Mouse (Mus musculus): Measurements from ENCODE around the gene Sgms1.

The Sgms1 gene

GRCm38 (mm10) chr19:32262805-32263572, 126.5 kb downstream of the Sgms1 start:
- no peak for DNase-seq

GRCm38 (mm10) chr19:32260869-32261688, 128.4 kb downstream of the Sgms1 start:
- DNase-seq = no peak

- no peak for DNase-seq
Measured at GRCm38 (mm10) chr19:32259830-32260229, 129.7 kb downstream of the Sgms1 start.

GRCm38 (mm10) chr19:32259048-32259447, 130.5 kb downstream of the Sgms1 start:
- DNase-seq = no peak

GRCm38 (mm10) chr19:32258146-32258545, 131.4 kb downstream of the Sgms1 start:
- no peak for DNase-seq

GRCm38 (mm10) chr19:32257616-32258015, 131.9 kb downstream of the Sgms1 start:
- DNase-seq = no peak

- no peak for DNase-seq
Measured at GRCm38 (mm10) chr19:32256706-32257415, 132.7 kb downstream of the Sgms1 start.

GRCm38 (mm10) chr19:32255429-32256185, 133.9 kb downstream of the Sgms1 start:
- DNase-seq = no peak

GRCm38 (mm10) chr19:32254739-32255344, 134.7 kb downstream of the Sgms1 start:
- DNase-seq = no peak

GRCm38 (mm10) chr19:32254204-32254603, 135.3 kb downstream of the Sgms1 start:
- no peak for DNase-seq

- no peak for DNase-seq
Measured at GRCm38 (mm10) chr19:32252987-32253386, 136.5 kb downstream of the Sgms1 start.

- no peak for DNase-seq
Measured at GRCm38 (mm10) chr19:32252451-32252850, 137.1 kb downstream of the Sgms1 start.

- DNase-seq = no peak
Measured at GRCm38 (mm10) chr19:32249181-32250130, 140.1 kb downstream of the Sgms1 start.

GRCm38 (mm10) chr19:32244881-32245280, 144.6 kb downstream of the Sgms1 start:
- DNase-seq = no peak

GRCm38 (mm10) chr19:32243246-32243645, 146.3 kb downstream of the Sgms1 start:
- no peak for DNase-seq

- no peak for DNase-seq
Measured at GRCm38 (mm10) chr19:32242153-32242552, 147.4 kb downstream of the Sgms1 start.

GRCm38 (mm10) chr19:32240417-32240990, 149.0 kb downstream of the Sgms1 start:
- no peak for DNase-seq

GRCm38 (mm10) chr19:32239925-32240324, 149.6 kb downstream of the Sgms1 start:
- no peak for DNase-seq

GRCm38 (mm10) chr19:32239459-32239792, 150.1 kb downstream of the Sgms1 start:
- DNase-seq = no peak

- DNase-seq = no peak
Measured at GRCm38 (mm10) chr19:32238722-32239458, 150.6 kb downstream of the Sgms1 start.

Measured in cerebellum, adult 11 months (tissue).